Mouse (Mus musculus) CD4-positive naive resting alpha-beta T cell, adult 57 days (primary cell): ENCODE results near the gene Cst7. TPM values are rescaled to one million over a fixed set of nuclear protein-coding genes. Genes with fewer than 3 reads are reported as not detected.

Source experiments
- total RNA-seq: library from RNA; stranded (reverse); gene quantifications from one replicate; pipeline ENCODE4 v1.2.4, GENCODE M21; 2023

The Cst7 gene
- total RNA-seq, result 10.0 TPM

GRCm38 (mm10) chr2:150569847-150570590, at the start of gene Cst7:
Gene Cst7, plus strand, starts transcription at chr2:150570415.

GRCm38 (mm10) chr2:150608087-150608799, 38.0 kb downstream of the Cst7 start, which contains the start of gene Apmap:
Gene Apmap, minus strand, starts transcription at chr2:150608567.

Other genes with a start within 250 kb of the Cst7 start
- 8.9 TPM for gene Gm10130, start 246.7 kb upstream of the Cst7 start, total RNA-seq
- gene 3300002I08Rik, start 207.7 kb upstream of the Cst7 start, total RNA-seq, result 9.8 TPM
- gene Zfp442, start 118.9 kb upstream of the Cst7 start, total RNA-seq, result 3.6 TPM
- 0.77 TPM for gene Zfp345, start 85.3 kb upstream of the Cst7 start, total RNA-seq
- gene Apmap, start 38.2 kb downstream of the Cst7 start, total RNA-seq, result 26.6 TPM
- gene Acss1, start 98.1 kb downstream of the Cst7 start, total RNA-seq, result 40.6 TPM
- not detected for gene Vsx1, start 118.9 kb downstream of the Cst7 start, total RNA-seq
- gene Entpd6, start 178.6 kb downstream of the Cst7 start, total RNA-seq, result 34.8 TPM
- gene Pygb, start 216.3 kb downstream of the Cst7 start, total RNA-seq, result 66.3 TPM